Mouse (Mus musculus) testis, adult 2 months (tissue): ENCODE measurements around the gene Cacna1e. TPM values are rescaled to one million over a fixed set of nuclear protein-coding genes. Genes with fewer than 3 reads are reported as not detected.

Experiments
- H3K27ac ChIP-seq: fragments of 200-500 bp; 2 replicates; pipeline ENCODE4 v1.5.1; 2012; ENCODE audit warnings: low read depth, low read length; ENCODE audit not compliant: control insufficient read depth, insufficient read depth
- H3K27me3 ChIP-seq: fragments of 200-500 bp; 2 replicates; pipeline ENCODE4 v1.6.1; 2012; ENCODE audit warnings: mild to moderate bottlenecking, low read length, moderate library complexity; ENCODE audit not compliant: control insufficient read depth, insufficient read depth
- H3K36me3 ChIP-seq: fragments of 200-500 bp; 2 replicates; pipeline ENCODE4 v1.6.1; 2012; ENCODE audit warnings: mild to moderate bottlenecking, low read length; ENCODE audit not compliant: control insufficient read depth, insufficient read depth
- H3K4me1 ChIP-seq: fragments of 200-500 bp; 2 replicates; pipeline ENCODE4 v1.6.1; 2012; ENCODE audit warnings: low read length; ENCODE audit not compliant: control insufficient read depth, insufficient read depth
- H3K4me3 ChIP-seq: fragments of 200-500 bp; 2 replicates; pipeline ENCODE4 v1.5.1; 2012; ENCODE audit warnings: low read depth, mild to moderate bottlenecking, low read length, moderate library complexity, mixed read lengths; ENCODE audit not compliant: control insufficient read depth
- CTCF ChIP-seq: fragments of 200-500 bp; IDR thresholded peaks from 2 replicates; pipeline ENCODE4 v1.5.1; 2012; ENCODE audit warnings: low read depth, mild to moderate bottlenecking, inconsistent platforms, low read length, moderate library complexity; ENCODE audit not compliant: control insufficient read depth, insufficient read depth, insufficient replicate concordance
- POLR2A ChIP-seq: fragments of 200-500 bp; IDR thresholded peaks from 2 replicates; pipeline ENCODE4 v1.6.1; 2012; ENCODE audit warnings: low read depth, mild to moderate bottlenecking, inconsistent platforms, low read length, moderate library complexity; ENCODE audit not compliant: control insufficient read depth
- polyA plus RNA-seq: library from polyadenylated mRNA; depleted of rRNA; stranded (reverse); fragments of >200 nt; gene quantifications from 2 replicates; pipeline ENCODE4 v1.2.3, GENCODE M21; 2012

Cacna1e gene
- polyA plus RNA-seq, 1 experiment: 1.0 TPM

- H3K27me3 ChIP-seq: no peaks in the 10 kb centered on the region
- H3K4me1 ChIP-seq: no peaks in the 10 kb centered on the region
- no peak overlapping the region for H3K4me3 ChIP-seq
- no peaks in the 10 kb centered on the region for H3K36me3 ChIP-seq
- no peak for TF ChIP-seq POLR2A
- no peak for TF ChIP-seq CTCF
- H3K27ac ChIP-seq: no peak overlapping the region
Observed at GRCm38 (mm10) chr1:154850515-154851287, 33.6 kb downstream of the Cacna1e start.

- Histone ChIP-seq H3K36me3 (no peaks in the 10 kb centered on the region), H3K27me3 (no peaks in the 10 kb centered on the region), H3K4me3 (no peak overlapping the region), H3K4me1 (no peaks in the 10 kb centered on the region), H3K27ac (no peak overlapping the region)
- TF ChIP-seq POLR2A (no peak), CTCF (no peak)
Observed at GRCm38 (mm10) chr1:154848683-154849579, 35.4 kb downstream of the Cacna1e start.

GRCm38 (mm10) chr1:154846900-154847299, 37.4 kb downstream of the Cacna1e start:
- Histone ChIP-seq H3K27ac (no peak overlapping the region), H3K4me1 (no peaks in the 10 kb centered on the region), H3K36me3 (no peaks in the 10 kb centered on the region), H3K27me3 (no peaks in the 10 kb centered on the region), H3K4me3 (no peak overlapping the region)
- TF ChIP-seq POLR2A: no peak
- TF ChIP-seq CTCF: no peak

GRCm38 (mm10) chr1:154843427-154843826, 40.9 kb downstream of the Cacna1e start:
- no peak for TF ChIP-seq POLR2A
- TF ChIP-seq CTCF: no peak
- H3K27ac ChIP-seq: no peak overlapping the region
- no peaks in the 10 kb centered on the region for H3K4me1 ChIP-seq
- no peaks in the 10 kb centered on the region for H3K36me3 ChIP-seq
- H3K27me3 ChIP-seq: no peaks in the 10 kb centered on the region
- no peak overlapping the region for H3K4me3 ChIP-seq

- Histone ChIP-seq H3K27ac (no peak overlapping the region), H3K27me3 (no peaks in the 10 kb centered on the region), H3K4me3 (no peak overlapping the region), H3K4me1 (no peaks in the 10 kb centered on the region), H3K36me3 (no peaks in the 10 kb centered on the region)
- TF ChIP-seq POLR2A (no peak), CTCF (no peak)
Observed at GRCm38 (mm10) chr1:154842336-154842735, 42.0 kb downstream of the Cacna1e start.

- H3K27me3 ChIP-seq: no peaks in the 10 kb centered on the region
- no peaks in the 10 kb centered on the region for H3K36me3 ChIP-seq
- no peak for TF ChIP-seq CTCF
- no peak for TF ChIP-seq POLR2A
- H3K4me3 ChIP-seq: no peak overlapping the region
- H3K4me1 ChIP-seq: no peaks in the 10 kb centered on the region
- no peak overlapping the region for H3K27ac ChIP-seq
Observed at GRCm38 (mm10) chr1:154841057-154841630, 43.2 kb downstream of the Cacna1e start.

- Histone ChIP-seq H3K27ac (no peak overlapping the region), H3K4me3 (no peak overlapping the region), H3K27me3 (no peaks in the 10 kb centered on the region), H3K36me3 (no peaks in the 10 kb centered on the region), H3K4me1 (no peaks in the 10 kb centered on the region)
- TF ChIP-seq CTCF (no peak), POLR2A (no peak)
Observed at GRCm38 (mm10) chr1:154839272-154839671, 45.0 kb downstream of the Cacna1e start.
